Mouse (Mus musculus): Measurements from ENCODE around the gene Rftn2.

Gene Rftn2

DNA sequence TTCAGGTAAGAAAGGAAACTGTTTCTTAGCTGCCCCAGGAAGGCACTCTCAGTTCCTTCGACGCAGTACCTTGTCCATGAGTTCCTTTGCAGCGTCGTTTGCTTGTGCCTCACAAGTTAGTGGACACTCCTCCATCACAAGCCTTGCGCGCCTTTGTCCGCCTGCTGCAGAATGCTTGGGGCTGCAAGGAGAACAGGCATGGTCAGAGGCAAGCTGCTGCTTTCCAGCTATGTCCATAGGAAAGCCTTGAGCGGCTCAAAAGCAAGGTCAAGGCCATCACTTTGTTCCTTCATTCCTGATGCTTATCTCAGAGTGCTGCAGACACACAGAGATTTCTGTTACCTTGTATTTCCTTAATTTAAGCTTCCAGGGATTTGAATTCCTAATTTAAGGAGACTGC is 15.5 kb downstream of the Rftn2 start:
- DNase-seq (ENCODE audit: low spot score in 2 of 2), result no peak

DNA sequence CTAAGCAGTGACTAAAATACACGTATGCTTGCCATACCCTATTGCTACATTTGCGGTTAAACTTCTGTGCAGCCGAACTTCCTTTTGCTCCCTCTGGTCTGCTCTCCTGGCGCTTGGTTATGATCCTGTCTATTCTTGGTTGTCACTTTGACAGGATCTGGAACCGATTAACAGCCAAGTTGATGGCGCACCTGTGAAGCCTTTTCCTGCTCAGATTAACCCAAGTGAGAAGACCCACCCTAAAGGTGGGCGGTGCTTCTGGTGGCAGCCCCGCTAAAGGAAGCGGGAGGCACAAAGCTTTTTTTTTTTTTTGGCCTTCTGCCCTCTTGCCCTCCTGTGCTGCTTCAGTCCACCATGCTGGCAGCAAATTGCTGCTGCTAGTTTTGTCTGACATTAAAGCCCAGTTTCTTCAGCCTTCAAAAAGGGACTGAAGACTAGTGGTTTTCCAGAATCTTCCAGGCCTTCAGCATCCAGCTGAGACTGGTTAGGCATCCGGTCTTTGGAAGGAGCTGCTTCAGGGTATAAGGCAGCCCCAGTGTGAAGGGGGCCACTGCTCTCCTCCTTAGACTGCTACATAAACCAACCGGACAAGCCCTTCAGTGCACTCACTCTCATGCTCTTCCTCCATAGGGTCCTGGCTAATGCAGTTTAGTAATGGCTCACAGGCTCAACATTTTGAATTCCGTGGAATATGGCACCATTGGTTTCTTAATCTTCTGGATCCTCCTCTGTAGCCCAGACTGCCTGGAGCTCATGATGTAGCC is 16.2 kb downstream of the Rftn2 start:
- DNase-seq (ENCODE audit: low spot score in 2 of 2), result no peak

GRCm38 (mm10) chr1:55208500-55209140 is 18.0 kb downstream of the Rftn2 start:
- no peak for DNase-seq (ENCODE audit: low spot score in 2 of 2)

GRCm38 (mm10) chr1:55207561-55207960 is 19.0 kb downstream of the Rftn2 start:
- no peak for DNase-seq (ENCODE audit: low spot score in 2 of 2)

GRCm38 (mm10) chr1:55205808-55206327 is 20.7 kb downstream of the Rftn2 start:
- DNase-seq (ENCODE audit: low spot score in 2 of 2), result no peak

GRCm38 (mm10) chr1:55201850-55202752 is 24.5 kb downstream of the Rftn2 start:
- peak; percentile 31 to 32 for DNase-seq (ENCODE audit: low spot score in 2 of 2)

GRCm38 (mm10) chr1:55198719-55199118 is 27.9 kb downstream of the Rftn2 start:
- no peak for DNase-seq (ENCODE audit: low spot score in 2 of 2)

DNA sequence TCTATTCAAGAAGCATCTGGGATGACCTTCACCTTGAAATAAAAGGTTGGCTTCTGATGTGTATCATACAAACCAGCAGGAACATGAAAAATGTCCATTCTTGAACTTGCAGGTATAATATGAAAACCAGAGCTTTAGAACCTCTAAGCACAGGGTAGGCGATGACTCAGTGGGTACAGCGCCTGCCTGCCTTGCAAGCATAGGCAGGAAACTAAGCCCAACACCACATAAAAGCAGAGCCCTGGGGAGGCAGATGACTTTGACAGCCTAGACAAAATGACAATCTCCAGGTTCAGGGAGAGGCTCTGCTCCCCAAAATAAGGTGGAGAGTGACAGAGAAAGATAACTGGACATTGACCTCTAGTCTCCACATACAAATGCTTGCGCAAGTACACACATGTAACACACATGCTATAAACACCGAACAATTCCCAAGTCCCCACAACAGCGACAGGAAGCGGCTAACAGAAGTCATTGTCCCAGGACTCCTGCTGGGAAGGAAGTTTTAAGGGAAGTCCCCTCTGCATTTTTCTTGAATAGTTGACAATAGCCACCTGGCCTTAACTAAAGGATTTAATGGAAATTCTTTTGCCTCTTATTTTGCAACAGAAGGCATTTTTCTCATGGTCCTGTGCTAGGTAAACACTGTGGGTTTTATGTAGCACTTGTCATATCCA is 30.1 kb downstream of the Rftn2 start:
- no peak for DNase-seq (ENCODE audit: low spot score in 2 of 2)

- no peak for DNase-seq (ENCODE audit: low spot score in 2 of 2)
These were observed 31.6 kb downstream of the Rftn2 start for GRCm38 (mm10) chr1:55195021-55195420.

DNA sequence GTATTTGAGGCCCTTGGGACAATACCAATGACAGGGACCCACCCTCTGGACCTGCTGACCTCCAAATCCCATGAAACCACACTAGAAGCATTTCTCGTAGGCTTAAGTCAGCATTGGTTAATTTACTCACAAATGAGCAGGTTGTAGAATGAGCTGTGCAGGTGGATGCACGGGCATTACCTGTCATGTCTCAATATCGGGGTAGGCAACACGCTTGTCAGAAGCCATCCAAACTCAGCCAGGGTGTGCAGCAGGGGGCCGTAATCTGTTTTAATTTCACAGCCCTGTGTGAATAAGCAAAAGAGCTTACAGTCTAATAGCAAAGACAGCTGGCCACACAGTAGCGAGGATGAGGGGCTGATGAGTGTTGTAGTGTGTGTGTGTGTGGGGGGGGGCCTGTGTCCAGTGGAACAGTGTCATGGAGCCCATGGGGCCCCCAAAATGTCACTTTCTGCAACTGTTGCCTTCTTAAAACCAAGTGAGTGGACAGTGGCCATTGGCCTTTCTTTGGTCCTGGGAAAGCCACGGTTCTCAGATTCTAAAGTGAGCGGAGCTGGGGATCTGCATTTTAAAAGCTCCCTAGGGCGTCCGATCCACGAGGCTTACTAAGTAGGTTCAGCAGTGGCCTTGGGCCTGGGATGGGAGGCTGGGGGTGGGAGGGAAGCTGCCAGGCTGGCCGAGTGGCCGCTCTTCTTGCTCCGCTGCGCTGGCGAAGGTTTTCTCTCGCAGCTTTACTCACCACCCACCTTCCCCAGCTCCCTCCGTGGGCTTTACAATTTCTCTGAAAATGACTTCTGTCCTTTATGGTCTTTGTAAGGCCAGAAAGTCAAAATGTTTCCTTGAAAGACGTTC is 32.3 kb downstream of the Rftn2 start:
- no peak for DNase-seq (ENCODE audit: low spot score in 2 of 2)

- DNase-seq (ENCODE audit: low spot score in 2 of 2), result peak in 1 of 2 experiments; percentile 17
These were observed 33.3 kb downstream of the Rftn2 start for GRCm38 (mm10) chr1:55193316-55193715.

GRCm38 (mm10) chr1:55192824-55193223 is 33.8 kb downstream of the Rftn2 start:
- no peak for DNase-seq (ENCODE audit: low spot score in 2 of 2)

GRCm38 (mm10) chr1:55192015-55192414 is 34.6 kb downstream of the Rftn2 start:
- no peak for DNase-seq (ENCODE audit: low spot score in 2 of 2)

DNA sequence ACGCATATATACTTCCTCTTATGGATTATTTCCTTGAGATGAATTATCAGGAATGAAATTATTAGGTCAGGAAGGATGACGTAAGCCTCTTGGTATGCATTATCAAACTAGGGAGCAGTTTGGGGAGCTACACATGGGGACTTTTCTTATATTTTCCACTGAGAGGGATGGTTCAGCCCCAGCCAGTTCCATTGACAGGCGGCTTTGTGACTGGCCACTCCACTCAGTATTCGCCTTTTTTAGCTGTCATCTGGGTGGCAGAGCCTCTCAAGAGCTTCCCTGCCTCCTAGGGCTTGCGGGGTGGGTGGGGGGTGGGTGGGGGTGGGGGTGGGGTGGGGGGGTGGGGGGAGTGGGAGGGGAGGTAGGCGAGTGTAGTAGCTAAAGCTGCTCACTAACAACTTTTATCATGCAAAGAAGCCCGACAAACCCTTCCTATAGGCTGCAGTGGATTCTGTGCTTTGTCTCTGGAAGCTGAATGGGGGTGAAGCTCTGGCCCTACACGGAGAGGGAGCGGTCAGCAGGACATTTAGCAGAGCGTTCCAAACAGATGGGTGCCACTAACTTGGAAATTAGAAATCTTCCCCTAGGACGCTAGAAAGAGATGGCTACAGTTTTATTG is 39.9 kb downstream of the Rftn2 start:
- no peak for DNase-seq (ENCODE audit: low spot score in 2 of 2)

GRCm38 (mm10) chr1:55185718-55186117 is 40.9 kb downstream of the Rftn2 start:
- DNase-seq (ENCODE audit: low spot score in 2 of 2), result no peak

GRCm38 (mm10) chr1:55182392-55182791 is 44.2 kb downstream of the Rftn2 start:
- no peak for DNase-seq (ENCODE audit: low spot score in 2 of 2)

DNA sequence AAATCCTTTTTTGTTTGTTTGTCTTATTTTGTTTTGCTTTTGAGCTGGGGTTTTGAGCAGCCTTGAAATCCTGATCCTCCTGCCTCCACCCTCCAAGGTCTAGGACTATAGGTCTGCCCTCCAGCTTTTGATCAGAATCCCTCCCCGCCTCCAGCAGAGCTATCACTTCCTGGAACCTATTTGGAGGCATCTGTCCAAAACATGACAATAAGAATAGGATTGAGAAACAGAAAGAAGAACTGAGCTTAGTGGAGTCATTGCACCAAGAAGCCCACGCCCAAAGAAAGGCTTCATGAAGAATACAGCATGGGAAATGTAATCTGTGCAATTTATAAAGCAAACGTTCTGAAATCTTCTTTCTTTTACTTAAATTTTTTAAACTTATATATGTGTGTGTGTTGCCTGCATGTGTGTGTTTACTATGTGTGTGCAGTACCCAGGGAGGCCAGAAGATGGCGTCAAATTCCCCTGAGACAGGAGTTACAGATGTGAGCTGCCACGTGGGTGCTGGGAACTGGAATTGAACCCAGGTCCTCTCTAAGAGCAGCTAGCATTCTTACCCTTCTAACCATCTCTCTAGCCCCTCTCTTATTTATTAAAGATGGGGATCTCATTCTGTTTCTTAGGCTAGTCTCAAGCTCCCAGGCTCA is 46.5 kb downstream of the Rftn2 start:
- DNase-seq (ENCODE audit: low spot score in 2 of 2), result no peak

DNA sequence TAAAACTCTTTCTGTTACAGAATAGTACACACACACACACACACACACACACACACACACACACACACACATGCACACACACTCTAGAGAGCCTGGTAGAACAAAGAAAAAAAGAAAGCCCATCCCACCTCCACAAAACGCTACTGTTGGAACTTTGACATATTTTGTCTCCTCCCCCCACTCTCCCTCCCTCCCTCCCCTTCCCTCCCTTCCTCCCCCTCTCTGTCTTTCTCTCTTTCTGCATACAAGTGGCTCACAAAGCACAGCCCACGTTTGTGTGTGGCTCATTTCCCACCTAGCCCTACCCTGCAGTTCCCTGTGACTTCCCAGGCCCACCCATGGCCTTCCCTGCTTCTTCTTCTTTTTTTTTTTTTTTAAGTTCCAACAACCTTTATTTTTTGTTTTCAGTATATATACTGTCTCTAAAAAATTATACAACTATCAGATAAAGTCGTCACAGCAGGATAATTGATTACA is 52.0 kb downstream of the Rftn2 start:
- no peak for DNase-seq (ENCODE audit: low spot score in 2 of 2)

GRCm38 (mm10) chr1:55173720-55174557 is 52.6 kb downstream of the Rftn2 start:
- DNase-seq (ENCODE audit: low spot score in 2 of 2), result no peak
